Mouse (Mus musculus) adrenal gland, adult (tissue): ENCODE measurements around the gene Tlx1.

Experiments
- DNase-seq, 2 experiments: peaks; one replicate each; pipeline ENCODE4 v3.0.0; 2022 to 2023; ENCODE audit warnings: low spot score in 1 of 2; ENCODE audit not compliant: inconsistent age in 2 of 2

Tlx1 gene

GRCm38 (mm10) chr19:45150490-45151181, at the start of gene Tlx1:
Tlx1 (plus strand) TSS chr19:45150680.
- DNase-seq, result no peak

- no peak for DNase-seq
These were observed 44.9 kb upstream of the Tlx1 start for GRCm38 (mm10) chr19:45105591-45105990.

DNA sequence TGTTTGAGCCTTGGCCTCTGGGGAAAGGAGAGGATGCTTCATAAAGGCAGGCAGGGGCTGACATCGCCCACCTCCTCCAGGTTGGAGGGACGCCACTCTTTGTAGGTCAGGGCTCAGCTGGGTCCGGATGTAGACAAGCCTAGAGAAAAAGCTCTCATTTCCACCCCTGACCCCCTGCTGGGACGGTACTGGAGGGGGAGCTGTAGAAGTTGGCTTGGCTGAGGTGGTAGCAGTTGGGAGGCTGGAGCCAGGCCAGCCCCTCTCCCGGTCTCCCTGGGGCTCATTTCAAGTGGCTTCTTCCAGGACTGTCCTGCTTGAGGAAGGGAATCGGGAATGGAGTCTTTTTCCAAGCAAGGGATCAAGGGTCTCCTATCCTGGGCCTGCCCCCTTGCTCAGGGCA, 43.8 kb upstream of the Tlx1 start:
- DNase-seq, result no peak

DNA sequence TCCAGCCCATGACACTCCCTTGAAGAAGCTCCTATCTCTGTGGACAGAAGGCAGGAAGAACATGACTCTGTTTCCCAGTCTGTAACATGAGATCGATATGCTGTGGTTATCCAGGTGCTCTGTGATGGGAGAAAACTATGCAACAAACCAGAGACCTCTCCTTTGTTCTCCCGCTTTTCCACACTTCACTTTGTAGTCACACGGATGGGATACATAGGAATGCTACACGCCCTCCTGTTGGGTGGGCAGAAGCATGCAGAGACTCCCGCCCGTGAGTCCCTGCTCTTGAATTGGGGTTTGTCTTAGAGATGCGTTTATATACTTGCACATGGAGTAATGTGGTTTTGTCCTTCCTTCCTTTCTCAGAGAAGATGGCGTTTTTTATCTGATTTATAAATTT, 39.8 kb upstream of the Tlx1 start:
- no peak for DNase-seq

DNA sequence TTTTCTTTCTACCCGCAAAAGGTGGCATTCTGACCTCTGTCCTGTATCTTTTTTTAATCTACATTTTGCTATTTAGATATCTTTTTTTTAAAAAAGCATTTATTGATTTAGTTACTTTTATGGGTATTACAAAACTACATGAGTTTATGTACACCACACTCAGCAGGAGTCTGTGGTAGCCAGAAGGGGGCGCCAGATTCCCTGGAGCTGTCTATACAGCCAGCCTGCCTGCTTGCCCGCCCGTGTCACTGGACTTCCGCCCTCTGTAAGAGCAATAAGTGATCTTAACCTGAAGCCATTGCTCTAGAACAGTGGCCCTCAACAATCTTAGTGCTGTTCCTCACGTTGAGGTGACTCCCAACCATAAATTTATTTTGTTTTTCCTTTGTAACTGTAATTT, 38.0 kb upstream of the Tlx1 start:
- DNase-seq, result no peak

DNA sequence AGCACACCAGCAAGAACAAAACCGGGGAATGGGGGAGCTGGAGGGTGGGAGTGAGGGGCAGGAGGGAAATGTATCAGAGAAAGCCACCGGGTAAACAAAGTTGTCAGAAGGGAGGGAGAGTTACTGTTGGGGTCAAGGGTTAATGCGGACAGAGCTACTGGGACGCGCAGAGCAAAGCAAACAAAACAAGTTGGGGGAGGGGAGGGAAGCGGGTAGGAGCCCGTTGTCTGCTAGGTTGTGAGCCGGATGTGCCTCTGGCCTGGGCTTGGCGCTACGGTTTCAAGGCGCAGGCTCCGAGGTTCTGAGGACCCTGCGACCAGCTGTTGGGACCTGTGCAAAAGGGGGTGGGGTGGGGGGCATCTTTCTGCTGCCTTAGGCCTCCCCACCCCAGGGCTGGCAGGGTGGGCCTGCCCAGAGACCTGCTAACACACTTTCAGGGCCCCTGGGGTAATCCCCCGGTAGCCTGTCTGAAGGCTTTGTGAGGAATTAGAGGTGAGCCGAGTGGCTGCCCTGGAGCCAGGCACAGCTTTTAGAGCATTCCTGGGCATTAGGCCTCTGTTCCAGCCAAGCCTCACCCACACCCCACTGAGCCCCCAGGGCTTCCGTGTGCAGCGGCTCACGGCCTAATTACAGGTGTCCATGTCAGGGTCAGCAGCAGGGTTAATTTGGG, 36.6 kb upstream of the Tlx1 start:
- DNase-seq, result no peak

DNA sequence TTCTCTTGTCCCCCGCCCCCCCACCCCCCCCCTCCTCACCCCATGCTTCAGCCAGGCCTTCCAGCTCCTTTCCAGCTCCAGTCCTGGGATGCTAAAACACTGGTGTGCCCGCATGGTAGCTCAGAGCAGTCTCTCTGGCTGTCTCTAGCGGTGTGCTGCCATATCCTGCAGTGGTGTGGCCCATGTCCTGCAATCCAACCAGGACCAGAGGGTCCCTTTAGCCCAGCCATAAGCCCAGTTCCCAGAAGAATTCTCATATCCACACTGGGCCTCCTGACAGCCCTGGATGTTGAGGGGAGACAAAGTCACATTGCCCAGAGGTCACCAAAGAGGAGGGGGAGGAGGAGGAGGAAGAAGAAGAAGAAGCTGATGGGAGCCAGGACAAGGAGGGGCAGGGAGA, 35.7 kb upstream of the Tlx1 start:
- no peak for DNase-seq

DNA sequence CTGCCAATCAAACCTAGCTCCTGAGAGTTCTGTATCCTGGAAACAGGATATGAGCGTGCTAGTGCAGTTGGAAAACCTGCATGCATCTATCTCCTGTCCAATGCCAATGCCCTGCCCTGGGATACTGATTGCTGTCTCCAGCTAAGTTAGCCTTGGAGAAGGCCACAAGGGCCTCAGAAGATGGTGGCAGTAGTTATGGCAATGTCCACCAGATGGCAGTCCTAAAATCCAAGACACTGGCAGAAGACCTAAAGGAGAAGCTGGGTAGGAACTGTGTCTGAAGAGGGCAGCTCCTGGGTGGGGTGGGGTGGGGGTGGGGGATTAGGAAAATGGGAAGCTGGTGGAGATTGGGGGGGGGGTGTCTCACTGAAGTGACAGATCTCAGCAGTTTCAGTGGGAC, 33.7 kb upstream of the Tlx1 start:
- peak; percentile 27 to 75 for DNase-seq

GRCm38 (mm10) chr19:45131966-45132628, 18.4 kb upstream of the Tlx1 start:
- DNase-seq, result no peak

DNA sequence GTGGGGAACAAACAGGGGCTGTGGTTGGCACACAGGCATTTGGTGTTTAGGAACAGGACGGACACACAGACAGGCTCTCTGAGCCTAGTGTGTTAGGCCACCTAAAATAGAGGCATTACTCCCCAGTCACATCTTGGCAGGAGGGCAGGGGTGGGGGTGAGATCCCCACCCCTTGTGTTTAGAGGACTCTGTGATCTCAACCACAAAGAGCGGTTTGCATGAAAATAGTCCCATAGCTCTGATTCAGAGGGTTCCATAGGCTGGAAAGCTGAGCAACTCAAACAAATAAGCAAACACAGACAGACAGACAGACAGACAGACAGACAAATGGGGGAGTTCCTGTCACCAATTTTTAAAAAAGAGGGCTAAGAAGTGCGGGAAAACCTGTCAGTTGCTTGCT, 7.9 kb upstream of the Tlx1 start:
- DNase-seq, result no peak

DNA sequence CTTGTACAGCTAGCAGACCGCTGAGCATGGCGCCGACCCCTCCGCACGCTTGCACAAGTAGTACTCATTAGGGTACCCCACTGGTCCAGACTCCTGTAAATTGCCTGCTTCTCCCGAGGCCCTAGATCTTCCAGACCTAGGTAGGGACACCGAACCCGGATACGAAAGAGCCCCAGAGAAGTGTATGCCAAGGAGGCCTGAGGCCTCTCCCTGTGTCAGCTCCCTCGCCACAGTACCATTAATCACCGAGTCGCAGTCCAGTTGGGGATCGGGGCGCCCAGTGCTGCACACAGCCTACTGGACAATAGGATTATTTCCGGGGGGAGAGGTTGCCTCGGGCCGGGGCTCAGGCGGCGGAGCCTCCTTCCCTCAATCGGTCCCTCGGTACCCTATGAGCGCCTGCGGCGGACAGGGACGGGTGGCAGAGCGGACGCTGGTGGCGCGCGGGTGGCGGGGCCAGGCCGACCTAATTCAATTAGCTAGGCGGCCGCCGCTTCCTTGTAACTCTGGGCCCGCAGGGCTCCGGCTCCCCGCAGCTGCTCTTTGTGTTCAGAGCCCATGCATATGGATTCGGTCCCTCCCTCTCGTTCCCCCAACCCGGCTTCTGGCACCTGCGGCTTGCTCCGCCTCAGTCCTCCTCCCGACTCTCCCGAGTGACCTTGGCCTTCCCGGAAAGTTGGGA, 7.1 kb upstream of the Tlx1 start:
- peak in 1 of 2 experiments; percentile 55 for DNase-seq

- DNase-seq, result no peak
These were observed 3.4 kb upstream of the Tlx1 start for GRCm38 (mm10) chr19:45147071-45147470.

GRCm38 (mm10) chr19:45151361-45152182, 1.1 kb downstream of the Tlx1 start:
- DNase-seq, result no peak

DNA sequence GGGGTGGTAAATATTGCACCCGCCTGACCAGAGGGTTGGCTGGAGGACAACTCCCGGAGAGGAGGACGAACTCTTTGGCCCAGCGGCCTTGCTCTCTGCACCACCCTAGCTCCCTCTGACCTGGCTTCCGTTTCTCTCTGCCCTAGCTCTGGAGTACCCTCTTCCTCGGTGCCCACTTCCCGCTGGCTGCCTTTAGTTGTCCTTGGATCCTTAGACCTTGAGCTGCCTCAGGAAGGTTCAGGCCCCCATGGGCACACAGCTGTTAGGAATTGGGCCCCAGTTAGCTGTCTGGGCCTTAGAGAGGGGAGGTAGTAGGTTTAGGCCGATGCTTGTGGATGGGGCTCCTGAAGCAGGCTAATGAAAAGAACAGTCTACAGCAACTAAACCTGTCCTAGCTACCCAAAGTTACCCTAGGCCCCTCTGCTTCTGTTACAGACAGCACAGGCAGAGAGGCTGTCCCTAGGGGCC, 1.7 kb downstream of the Tlx1 start:
- no peak for DNase-seq

GRCm38 (mm10) chr19:45153311-45154058, 3.0 kb downstream of the Tlx1 start:
- DNase-seq, result no peak

- DNase-seq, result no peak
These were observed 3.5 kb downstream of the Tlx1 start for GRCm38 (mm10) chr19:45154059-45154386.

GRCm38 (mm10) chr19:45154521-45154920, 4.0 kb downstream of the Tlx1 start:
- DNase-seq, result no peak

DNA sequence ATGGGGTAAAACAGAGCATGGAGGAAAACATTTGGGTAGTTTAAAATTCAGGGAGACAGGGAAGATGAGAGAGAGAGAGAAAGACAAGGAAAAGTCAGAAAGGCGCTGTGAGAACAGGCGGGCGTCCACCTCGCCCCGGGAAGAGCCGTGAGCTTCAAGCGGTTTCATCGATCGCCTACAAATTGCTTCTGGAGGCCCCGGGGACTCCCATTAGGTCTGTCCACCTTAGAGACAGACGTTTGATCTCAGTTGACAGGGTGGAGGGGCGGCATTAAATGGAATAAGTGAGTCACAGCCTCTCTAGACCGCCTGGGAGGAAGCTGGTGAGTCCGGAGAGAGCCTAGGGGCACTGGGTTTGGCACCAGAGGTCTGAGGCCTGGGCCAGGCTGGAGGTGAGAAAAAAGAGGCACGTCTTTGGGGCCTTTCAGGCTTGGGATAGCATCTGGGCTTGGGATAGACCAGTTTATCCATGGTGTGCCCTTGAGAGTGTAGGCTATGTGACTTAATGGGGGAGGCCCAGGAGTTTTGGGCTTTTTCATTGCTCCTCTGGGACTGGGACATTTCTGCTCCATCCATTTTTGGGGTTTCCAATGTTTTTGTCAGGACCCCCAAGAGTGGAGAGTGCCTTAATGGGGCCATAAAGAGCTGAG, 4.8 kb downstream of the Tlx1 start:
- DNase-seq, result no peak

- no peak for DNase-seq
These were observed 5.3 kb downstream of the Tlx1 start for GRCm38 (mm10) chr19:45155791-45156186.

DNA sequence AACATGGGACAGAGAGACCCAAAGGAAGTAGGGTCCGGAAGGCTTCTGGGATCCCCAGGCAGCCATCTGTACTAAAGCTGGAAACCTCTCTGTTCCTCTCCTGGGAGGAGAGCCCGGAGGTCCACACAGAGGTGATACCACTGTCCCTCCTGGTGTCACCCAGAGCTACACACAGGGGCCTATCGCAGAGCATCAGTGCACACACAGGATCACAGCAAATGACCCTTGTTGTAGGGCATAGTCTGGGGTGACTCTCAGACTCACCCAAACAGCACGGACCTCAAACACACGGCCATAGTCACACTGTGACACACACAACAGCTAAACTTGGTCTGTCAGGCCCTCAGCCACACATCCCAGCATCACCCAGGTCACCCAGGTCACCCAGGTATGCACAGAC, 5.9 kb downstream of the Tlx1 start:
- DNase-seq, result no peak
